Mouse (Mus musculus): Measurements from ENCODE around the gene Arhgap29. TPM values are rescaled to one million over a fixed set of nuclear protein-coding genes. Genes with fewer than 3 reads are reported as not detected.

Gene Arhgap29
- polyA plus RNA-seq, 2 experiments from 2014 or later = 0.28 to 0.69 TPM

DNA sequence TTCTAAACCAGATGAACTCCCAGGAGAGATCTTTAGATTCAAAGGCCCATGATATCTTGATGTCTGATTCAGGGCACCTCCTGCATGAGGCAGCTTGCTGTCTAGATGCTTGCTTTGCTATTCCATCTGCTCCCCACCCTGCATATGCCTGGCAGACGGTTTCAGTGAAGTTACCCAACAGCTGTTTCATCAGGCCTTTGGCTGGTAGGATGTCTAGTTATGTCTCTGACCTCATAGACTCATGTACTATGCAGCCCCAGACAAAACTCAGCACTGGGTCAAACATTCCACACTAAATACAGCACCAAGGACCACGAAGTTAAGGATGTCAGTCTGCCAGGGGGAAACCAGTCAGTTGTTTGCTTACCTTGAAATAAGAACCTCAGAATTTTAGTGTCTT, 6.4 kb upstream of the Arhgap29 start:
- no peak for ATAC-seq

DNA sequence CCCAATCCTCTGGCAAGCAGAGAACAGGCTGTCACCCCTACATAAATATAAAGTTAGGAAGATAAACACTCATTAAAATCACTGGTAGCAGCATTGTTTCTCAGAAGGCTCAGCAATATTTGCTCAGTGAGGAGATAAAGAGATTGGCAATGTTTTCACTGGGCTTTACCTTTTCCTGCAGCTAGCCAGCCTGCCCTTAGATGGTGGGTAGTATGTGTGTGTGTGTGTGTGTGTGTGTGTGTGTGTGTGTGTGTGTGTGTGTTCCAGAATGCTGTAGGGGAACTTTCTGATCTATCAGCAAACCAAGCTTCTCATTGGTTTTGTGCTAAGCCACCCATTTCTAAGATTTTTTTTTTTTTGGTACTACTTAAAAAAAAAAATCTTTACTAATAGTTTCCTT, 5.6 kb upstream of the Arhgap29 start:
- ATAC-seq = no peak

DNA sequence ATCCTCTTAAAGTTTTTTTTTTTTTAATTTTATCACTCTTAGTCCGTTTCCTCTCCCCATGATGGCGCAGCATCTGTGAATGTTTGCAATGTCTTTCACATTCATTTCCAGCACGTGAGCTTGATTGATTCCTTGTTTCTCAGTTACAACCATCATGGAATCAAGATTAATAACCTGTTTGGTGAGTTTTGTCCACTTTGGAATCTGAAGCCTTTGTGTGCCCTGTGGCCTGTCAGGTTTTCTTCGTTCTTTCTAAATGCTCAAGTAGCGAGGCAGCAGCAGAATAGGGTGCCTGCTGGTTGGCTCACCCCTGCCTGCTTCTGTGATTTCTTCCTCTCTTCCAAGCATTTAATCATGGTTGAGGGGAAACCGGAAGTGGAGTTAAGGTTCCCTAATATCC, 2.2 kb upstream of the Arhgap29 start:
- ATAC-seq = no peak

DNA sequence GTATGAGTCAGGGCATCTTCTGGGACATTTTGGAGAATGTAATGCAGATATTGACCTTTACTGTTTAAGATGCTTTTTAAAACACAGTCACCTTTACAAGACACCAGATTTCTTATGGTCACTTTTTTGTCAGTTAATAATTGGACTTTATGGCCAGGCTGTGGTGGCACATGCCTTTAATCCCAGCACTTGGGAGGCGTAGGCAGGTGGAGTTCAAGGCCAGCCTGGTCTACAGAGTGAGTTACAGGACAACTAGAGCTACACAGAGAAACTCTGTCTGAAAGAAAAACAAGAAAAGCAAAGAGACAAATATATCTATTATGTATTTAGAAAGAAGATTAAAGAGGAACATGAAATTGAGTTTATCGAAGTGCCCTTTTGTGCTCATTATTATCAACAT, 1.2 kb upstream of the Arhgap29 start:
- no peak for ATAC-seq

DNA sequence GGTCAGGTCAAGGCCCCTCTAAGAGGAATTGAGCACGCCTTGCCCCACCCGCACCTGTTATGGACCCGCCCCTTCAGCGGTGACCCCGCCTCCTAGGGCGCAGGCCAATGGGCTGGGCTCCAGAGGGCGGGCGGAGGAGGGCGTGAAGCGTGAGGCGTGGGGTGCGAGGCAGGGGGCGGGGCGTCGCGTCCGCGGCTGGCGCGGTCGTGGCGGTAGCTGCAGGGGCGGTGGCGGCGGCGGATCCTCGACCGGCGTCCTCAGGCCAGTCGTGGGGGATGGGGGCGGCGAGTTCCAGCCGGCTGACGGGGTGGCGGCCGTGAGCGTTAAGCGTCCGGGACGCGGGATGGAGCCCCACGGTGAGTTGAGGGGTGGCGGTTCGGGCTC, 700 bp downstream of the Arhgap29 start:
- no peak for ATAC-seq

DNA sequence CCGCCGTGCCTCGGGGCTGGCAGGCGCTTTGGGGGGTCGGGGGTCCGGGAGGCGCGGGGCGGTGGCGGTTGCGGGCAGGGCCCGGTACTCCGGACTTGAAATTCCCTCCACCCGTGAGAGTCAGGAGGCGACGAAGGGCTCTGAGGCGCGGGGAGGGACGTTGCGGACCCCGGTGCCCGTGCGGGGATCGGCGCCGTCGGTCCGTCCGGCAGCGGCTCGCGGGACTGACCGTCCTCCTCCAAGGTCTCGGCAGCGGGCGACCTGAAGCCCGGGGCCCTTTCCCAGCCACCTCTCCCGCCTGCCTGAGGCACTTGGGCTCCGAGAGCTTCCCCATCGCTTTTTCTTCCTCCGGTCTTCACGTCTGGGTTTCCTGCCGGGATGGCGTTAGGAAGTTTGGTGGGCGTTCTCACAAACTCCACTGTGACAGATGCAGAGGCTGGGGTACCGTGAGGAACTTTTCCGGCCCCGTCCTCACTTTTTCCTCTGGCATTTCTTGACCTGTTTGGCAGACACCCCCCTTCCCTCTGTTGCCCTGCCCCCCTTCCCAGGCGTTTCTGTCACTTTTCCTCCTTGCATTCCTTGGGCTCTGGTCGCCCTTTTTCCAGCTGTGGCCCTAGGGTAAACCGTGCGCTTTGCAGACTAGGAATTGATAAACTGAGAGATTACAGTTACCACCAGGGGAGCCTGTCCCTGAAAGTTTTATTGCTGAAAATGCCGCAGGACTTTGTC, 1.3 kb downstream of the Arhgap29 start:
- no peak for ATAC-seq

DNA sequence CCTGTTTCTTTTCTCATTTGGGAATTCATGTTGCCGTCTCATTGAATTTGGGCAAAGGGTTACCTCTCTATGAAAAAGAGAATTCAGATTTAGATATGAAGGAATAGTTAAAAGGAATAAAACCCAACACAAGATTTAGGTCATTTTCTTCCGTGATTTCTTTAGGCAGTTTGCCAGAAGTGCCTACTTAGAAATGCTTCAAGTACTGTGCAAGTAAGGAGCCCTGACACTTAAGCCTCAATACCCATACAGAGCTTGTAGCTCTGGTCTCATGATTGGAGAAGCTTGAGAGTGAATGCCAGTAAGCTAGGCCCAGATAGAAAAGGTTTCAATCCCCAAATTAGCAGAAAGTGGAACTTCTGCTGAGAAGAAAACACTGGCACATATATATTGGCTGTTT, 2.1 kb downstream of the Arhgap29 start:
- ATAC-seq = no peak

DNA sequence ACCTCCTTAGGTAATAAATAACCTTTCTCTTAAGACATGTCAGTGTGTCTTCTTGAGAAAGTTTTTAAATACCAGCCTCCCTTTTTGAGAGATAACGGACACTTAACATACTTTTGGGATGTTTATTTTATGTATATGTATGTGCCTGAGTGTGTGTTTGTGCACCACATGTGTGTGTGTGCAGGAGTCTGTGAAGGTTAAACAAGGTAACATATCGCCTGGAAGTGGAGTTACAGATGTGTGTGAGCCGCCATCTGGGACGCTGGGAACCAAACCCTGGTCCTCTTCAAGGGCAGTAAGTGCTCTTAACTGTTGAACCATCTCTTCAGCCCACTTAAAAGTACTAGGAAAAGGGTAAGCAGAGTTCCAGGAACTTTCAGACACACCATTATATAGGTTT, 3.2 kb downstream of the Arhgap29 start:
- no peak for ATAC-seq

DNA sequence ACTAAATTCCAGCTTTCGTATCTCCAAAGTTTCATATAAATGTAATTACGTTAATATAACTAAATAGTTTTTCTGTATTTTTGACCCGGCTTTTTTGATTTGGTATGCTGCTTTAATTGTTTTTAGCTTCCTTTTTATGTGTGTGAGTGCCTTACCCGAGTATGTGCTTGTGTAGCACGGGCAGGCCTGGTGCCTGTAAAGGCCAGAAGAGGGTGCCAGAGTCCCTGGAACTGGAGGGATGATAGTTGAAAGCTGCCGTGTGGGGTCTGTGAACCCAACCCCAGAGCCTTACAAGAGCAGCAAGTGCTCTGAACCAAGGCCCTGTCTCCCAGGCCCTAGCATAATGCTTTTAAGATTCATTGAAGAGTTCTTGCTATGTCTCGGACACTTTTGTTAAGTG, 4.4 kb downstream of the Arhgap29 start:
- no peak for ATAC-seq

DNA sequence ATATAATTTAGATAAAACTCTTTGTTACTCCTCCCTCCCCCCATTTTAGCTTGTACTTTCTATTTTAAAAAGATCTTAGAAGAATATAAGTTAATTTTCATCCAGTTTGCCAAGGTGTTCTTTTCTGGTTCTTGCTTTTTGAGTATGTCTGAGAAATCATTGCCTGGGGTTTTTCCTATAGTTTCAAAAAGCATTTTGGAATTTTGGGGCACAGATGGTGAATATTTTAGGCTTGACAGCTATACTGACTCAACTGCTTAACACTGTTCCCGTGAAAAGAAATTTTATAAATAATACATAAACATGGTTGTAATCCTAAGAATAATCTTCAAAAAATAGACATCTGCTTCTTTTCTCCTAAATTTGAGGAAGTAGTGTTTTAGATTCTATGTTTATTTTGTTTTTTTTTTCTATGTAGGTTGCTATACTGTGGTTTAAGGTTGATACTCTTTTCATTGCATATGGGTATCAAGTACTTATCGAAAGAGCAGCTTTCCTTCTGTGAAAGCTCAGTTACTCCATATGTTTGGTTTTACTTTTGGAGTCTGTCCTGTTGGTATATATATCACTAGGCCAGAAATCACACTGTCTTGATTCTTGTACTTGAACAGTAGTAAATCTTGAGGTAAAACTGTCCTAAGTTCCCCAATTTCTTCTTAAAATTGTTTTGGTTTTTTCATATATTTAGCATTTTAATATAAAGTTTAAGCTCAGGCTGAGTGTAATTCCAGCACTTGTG, 5.4 kb downstream of the Arhgap29 start:
- ATAC-seq = no peak

DNA sequence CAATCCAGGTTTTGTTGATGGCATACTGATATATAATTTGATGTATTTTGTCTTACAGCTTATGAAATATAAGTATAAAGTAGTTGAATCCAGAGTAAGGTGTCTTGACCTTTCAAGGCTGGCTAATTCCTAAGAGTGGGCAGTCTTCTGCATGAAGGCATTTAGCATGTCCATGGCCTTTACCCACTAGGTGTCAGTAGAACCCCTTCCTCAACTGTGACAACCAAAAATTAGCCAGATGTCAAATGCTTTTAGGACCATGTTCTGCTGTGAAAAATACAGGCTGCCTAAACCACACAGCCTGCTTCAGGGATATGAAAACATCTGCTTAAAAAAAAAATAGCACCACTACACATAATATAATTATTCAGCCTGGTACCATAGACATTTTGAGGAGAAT, 11.8 kb downstream of the Arhgap29 start:
- ATAC-seq = no peak

DNA sequence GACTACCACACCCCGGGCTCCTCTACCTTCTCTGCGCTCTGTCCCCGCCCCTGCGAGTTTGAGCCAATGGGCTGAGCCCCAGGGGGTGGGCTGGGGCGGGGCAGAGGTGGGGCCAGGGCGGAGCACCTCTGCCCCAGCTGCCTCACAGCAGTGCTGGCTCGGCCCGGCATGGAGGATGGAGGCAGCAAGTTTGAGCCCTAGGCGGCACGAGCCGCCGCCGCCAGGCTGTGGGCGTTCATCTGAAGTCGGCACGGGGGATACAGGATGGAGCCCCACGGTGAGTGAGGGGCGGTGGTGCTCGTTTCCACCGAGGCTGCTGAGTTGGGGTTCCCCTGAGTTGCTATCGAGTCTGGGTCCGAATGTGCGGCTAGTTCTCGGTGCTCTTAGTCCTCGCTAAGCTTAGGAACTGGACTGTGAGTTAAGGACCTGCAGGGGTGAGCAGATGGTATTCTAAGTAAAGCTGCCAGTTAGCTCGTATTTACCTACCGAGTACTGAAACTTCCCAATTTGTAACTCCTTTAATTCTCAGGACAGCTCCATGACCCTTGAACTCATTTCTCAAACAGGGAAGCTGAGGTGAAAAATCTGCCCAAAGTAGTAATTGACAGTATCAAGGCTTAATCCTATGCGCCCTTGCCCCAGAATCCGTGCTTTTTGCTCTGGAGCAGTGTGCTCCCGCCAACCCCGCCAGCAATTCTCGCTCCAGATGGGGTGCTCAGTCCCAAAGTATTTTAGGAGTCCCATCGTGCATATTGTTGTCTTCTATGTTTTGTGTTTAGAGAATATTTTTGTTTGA, 15.5 kb downstream of the Arhgap29 start:
- ATAC-seq = peak; percentile 90

DNA sequence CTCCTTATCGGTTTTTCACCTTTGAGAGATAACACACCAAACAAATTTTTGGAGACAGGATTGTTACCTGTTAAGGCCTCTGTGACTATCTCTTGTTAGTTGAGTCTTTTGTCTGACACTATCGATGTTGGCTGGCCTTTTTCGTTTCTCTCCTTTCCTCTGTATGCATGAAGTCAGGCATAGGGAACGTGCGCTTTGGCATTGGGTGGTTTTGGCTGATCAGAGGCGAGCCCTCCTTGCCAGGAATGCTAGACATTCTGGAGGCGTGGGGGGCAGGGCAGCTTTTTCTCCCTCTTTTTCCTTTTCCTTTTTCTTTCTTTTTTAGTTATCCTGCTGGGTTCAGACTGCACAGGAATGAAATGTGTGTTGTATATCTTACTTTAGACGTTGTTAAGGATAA, 16.3 kb downstream of the Arhgap29 start:
- no peak for ATAC-seq

DNA sequence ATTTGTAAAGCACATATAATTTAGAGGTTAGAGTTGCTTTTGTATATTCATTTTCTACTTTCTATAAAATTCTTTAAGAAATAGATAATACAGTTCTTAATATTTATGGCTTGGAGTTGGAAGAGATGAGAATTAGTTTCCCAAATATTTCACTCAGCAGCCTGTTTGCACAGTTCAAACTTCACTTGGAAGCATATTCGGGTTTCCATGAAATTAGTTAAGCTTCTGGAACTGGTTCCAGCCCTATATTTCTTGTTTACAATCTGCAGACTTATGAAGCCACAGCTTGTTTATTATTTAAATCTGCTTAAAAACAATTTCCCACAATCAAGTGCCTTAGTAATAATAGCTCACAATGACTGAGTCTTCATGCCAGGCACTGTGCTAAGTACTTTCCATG, 17.1 kb downstream of the Arhgap29 start:
- ATAC-seq = no peak

DNA sequence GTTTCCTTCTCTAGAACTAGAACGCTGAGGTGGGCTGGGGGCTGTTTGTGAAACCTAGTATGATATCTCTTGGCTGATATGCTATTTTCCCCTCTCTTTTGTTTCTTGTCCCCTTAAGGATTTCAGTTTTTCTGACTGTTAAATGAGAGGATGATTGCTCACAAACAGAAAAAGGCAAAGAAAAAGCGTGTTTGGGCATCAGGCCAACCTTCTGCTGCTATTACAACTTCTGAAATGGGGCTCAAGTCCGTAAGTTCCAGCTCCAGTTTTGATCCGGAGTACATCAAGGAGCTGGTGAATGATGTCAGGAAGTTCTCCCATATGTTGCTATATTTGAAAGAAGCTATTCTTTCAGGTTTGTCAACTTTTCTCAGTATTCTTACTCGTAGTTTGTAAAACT, 21.4 kb downstream of the Arhgap29 start:
- no peak for ATAC-seq

DNA sequence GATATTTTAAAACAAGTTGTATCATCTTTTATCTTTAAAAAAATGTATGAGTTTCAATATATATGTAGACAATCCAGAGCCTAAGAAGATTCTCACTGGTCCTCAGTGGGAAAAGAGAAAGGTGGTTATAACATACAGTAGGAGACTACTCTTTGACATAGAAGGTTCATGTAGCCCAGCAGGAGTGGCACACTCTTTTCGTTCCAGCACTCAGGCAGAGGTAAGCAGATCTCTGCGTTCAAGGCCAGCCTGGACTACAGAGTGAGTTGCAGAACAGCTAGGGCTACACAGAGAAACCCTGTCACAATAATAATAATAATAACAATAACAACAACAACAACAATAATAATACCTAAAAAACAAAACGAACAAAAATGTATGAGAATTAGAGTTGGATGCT, 23.0 kb downstream of the Arhgap29 start:
- ATAC-seq = no peak

DNA sequence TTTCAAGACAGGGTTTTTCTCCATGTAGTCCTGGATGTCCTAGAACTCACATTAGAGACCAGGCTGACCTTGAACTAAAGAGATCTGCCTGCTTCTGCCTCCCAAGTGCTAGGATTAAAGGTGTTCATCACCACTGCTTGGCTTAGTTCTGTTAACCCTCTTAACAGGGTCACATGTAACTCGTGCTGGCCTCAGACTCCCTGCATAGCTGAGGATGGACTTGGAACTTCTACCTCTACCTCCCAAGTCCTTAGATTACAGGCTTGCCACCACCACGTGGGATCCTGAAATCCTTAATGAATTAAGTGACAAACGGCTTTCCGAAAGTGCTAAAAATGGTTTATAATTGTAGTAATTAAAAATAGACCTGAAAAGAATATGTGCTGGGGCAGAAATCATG, 29.0 kb downstream of the Arhgap29 start:
- ATAC-seq = no peak

DNA sequence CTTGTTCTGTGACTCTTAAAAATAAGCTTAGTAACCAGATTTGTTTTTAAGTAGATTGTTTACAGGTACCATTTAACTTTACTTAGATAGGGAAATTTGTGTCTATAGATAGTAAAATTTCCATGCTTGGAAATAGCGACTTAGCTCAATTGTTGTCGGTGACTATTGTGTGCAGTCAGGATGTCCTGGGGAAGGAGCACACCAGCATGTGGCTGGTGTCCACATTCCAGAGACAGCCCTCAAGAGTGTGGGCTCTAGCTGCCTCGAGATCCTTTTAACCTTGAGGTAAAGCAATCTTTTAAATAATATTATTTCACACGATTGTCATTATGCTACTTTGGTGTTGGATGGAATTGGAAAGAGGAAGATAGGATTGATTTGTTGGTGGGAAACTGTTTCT, 30.1 kb downstream of the Arhgap29 start:
- no peak for ATAC-seq

DNA sequence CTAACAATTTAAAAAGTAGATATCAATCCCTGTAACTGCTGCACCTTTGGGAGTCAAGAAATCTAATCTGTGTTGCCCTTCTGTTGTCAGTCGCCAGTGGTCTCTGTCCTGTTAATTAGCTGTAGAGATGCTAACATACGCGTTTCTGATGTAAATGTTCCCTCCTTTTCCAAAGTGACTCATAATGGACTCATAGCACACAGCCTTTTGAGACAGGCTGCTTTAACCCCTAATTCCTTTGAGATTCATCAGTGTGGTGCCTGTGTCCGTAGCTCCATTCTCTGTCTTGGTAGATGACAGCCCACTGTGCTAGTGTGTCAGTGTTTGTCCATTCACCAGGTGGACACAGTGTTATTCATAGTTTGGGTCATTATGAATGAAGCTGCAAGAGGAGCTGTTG, 42.8 kb downstream of the Arhgap29 start:
- ATAC-seq = no peak

DNA sequence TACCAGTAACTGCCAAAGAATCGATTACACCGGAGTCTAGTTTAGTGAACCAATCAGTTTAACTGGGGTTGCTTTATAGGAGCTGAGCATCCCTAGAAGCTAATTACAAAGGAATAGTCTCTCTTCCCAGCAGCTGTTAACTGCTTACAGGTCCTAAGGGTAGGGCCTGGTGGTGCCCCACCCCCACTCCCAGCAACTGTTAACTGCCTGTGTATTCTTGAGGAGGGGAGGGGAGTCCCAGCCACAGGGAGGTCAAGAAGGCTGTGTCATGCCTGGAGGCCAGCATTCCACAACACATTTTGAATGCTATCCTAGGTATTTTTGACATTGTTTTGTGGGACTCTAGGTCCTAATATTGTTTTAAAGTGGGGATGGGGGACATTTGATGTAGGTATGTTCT, 47.6 kb downstream of the Arhgap29 start:
- no peak for ATAC-seq

DNA sequence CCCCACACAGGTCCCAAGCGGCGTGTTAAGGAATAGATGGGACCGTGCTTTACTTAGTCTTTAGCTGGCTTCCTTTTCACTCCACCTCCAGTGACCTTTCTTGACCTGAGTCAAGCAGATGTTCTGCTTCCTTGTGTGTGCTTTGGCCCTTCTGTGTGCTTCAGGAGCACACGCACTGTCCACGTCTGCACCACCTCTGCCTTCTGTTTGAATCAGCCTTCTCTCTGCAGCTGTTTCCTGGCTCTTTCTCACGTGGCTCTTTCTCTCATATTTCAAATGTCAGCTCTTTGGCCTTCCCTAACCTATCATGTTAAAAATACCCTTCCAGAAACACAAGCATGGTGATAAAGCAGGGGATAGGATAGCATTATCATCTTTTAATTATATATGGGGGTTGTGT, 49.2 kb downstream of the Arhgap29 start:
- no peak for ATAC-seq

DNA sequence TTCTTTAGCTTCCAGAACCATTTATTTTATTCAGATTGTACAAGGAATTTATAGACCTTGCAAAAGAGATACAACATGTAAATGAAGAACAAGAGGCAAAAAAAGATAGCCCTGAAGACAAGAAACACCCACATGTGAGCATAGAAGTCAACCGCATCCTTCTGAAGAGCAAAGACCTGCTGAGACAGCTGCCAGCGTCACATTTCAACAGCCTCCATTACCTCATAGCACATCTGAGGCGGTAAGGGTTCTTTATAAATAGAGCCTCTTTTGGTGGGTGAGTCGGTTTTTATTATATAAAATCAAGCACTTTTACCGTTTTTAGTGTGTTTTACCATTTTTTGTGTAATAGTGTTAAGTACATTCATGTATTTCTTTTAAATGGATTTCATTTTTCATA, 57.5 kb downstream of the Arhgap29 start:
- no peak for ATAC-seq

DNA sequence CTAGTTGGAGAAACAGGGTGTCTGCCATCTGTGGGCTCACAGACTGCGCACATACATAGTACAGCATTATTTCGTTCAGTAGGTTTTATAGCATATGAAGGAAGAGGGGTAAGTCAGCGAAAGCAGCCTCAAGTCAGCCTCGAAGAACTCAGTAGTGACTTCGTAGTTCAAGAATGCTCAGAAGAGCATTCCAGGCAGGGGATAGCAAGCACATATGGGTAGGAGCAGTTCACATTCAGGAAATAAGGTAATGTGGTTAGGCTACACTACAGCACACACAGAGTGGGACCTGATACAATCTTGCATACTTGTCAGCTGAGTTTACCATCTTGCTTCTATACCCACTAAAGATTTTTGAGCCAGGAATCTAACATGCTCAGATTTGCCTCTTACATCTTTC, 58.0 kb downstream of the Arhgap29 start:
- no peak for ATAC-seq

DNA sequence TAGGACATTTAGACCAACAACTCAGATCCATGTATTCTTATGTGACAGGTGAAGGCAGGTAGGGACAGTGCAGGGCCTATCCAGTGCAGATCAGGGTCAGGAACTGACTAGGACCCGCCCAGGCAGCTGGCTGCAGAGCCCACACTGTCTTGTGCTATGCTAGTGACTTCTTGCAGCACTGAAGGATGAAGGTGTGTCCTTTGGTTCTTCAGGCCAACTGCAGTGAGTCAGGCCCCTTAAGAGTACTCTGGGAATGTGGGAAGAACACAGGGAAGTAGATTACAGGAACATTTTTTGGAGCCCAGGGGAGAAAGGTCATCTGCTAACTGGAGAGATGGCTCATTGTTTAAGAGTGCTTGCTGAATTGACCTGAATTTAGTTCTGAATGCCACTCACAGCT, 60.1 kb downstream of the Arhgap29 start:
- ATAC-seq = no peak

All from activated CD4-positive, CD25-positive, alpha-beta regulatory T cell, adult 4 months (primary cell).